Mouse (Mus musculus) megakaryocyte, embryonic 14.5 days (primary cell): ENCODE measurements around the gene Plod2.

Experiments
- FLI1 ChIP-seq: IDR thresholded peaks from 2 replicates; pipeline ENCODE4 v1.6.1; 2012; ENCODE audit warnings: low read length, inconsistent platforms, mixed read lengths
- GATA1 ChIP-seq: IDR thresholded peaks from 3 replicates; pipeline ENCODE4 v1.6.1; 2012; ENCODE audit warnings: mixed read lengths, low read length, inconsistent platforms, borderline replicate concordance

GRCm38 (mm10) chr9:92560840-92561547 is 19.0 kb downstream of the Plod2 start:
- no peak for TF ChIP-seq GATA1
- no peak for TF ChIP-seq FLI1
